Mouse (Mus musculus) G1E (cell line): ENCODE results near the gene Eddm3b. TPM values are rescaled to one million over a fixed set of nuclear protein-coding genes. Genes with fewer than 3 reads are reported as not detected.
"Not testable (repeated sequence)": the region's sequence is repeated elsewhere in the genome, so short reads cannot be mapped to it uniquely, and the experiment has no call there.

Source experiments
- ATAC-seq: 2 replicates; pipeline ENCODE4 v1.8.0; 2016; ENCODE audit warnings: mild to moderate bottlenecking; ENCODE audit not compliant: insufficient number of reproducible peaks, poor library complexity, low FRiP score, severe bottlenecking; ENCODE audit errors: extremely low read depth
- DNase-seq: peaks from one replicate; pipeline ENCODE4 v3.0.0; 2012; ENCODE audit warnings: low spot score
- H3K27me3 ChIP-seq: 2 replicates; pipeline ENCODE4 v1.6.1; 2012; ENCODE audit warnings: mild to moderate bottlenecking, low read length, inconsistent platforms; ENCODE audit not compliant: insufficient read depth
- H3K36me3 ChIP-seq: replicated peaks from 2 replicates; pipeline ENCODE3; 2012; ENCODE audit warnings: mild to moderate bottlenecking, inconsistent platforms
- H3K4me1 ChIP-seq: 2 replicates; pipeline ENCODE4 v1.6.1; 2012; ENCODE audit warnings: low read depth, low read length, inconsistent platforms, mixed read lengths; ENCODE audit not compliant: insufficient read depth
- H3K4me3 ChIP-seq: 2 replicates; pipeline ENCODE4 v1.5.1; 2012; ENCODE audit warnings: low read depth, mild to moderate bottlenecking, inconsistent platforms, low read length, moderate library complexity, mixed read lengths
- H3K9me3 ChIP-seq: replicated peaks from 2 replicates; pipeline ENCODE4 v1.6.1; 2012; ENCODE audit warnings: inconsistent platforms
- CTCF ChIP-seq: IDR thresholded peaks from 2 replicates; pipeline ENCODE4 v1.5.1; 2012; ENCODE audit warnings: low read depth, low read length, inconsistent platforms, mixed read lengths
- GATA1 ChIP-seq: IDR thresholded peaks from 2 replicates; pipeline ENCODE4 v1.6.1; 2012; ENCODE audit warnings: borderline replicate concordance, low read length, inconsistent platforms, mixed read lengths
- GATA2 ChIP-seq: IDR thresholded peaks from 2 replicates; pipeline ENCODE4 v1.6.1; 2012; ENCODE audit warnings: low read depth, low read length, inconsistent platforms, borderline replicate concordance
- POLR2AphosphoS5 ChIP-seq: IDR thresholded peaks from 2 replicates; pipeline ENCODE4 v1.6.1; 2012; ENCODE audit warnings: low read depth, low read length, inconsistent platforms; ENCODE audit not compliant: insufficient replicate concordance
- TAL1 ChIP-seq: conservative IDR thresholded peaks from 2 replicates; pipeline ENCODE4 v1.6.1; 2012; ENCODE audit warnings: low read depth, low read length, inconsistent platforms, mixed read lengths
- polyA plus RNA-seq: library from polyadenylated mRNA; stranded (reverse); fragments of >175 nt; gene quantifications from 2 replicates; pipeline ENCODE4 v1.2.3, GENCODE M21; 2012
- total RNA-seq, 2 experiments: library from RNA; stranded (forward) in 1 of 2; stranded (reverse) in 1 of 2; fragments of 200-1000 nt in 1 of 2; fragments of >200 nt in 1 of 2; fragmentation: Nextera tagmentation in 1 of 2; gene quantifications; 2 replicates each; pipeline ENCODE4 v1.2.3; 2014 to 2017

Eddm3b gene
- total and polyA plus RNA-seq, 3 experiments: 0.11 TPM; not detected in 2

GRCm38 (mm10) chr14:51093496-51093895, 20.7 kb upstream of the Eddm3b start:
- Histone ChIP-seq H3K36me3 (no peaks in the 10 kb centered on the region), H3K4me3 (no peak overlapping the region), H3K27me3 (0 out of 2 replicates have a peak, but pooled peaks cover 8% of the 10 kb centered on the region), H3K9me3 (no peaks in the 10 kb centered on the region), H3K4me1 (peaks cover 36% of the 10 kb centered on the region)
- TF ChIP-seq POLR2AphosphoS5 (no peak), GATA1 (no peak), TAL1 (no peak), CTCF (no peak), GATA2 (no peak)
- DNase-seq (no peak), ATAC-seq (no peak)

DNA sequence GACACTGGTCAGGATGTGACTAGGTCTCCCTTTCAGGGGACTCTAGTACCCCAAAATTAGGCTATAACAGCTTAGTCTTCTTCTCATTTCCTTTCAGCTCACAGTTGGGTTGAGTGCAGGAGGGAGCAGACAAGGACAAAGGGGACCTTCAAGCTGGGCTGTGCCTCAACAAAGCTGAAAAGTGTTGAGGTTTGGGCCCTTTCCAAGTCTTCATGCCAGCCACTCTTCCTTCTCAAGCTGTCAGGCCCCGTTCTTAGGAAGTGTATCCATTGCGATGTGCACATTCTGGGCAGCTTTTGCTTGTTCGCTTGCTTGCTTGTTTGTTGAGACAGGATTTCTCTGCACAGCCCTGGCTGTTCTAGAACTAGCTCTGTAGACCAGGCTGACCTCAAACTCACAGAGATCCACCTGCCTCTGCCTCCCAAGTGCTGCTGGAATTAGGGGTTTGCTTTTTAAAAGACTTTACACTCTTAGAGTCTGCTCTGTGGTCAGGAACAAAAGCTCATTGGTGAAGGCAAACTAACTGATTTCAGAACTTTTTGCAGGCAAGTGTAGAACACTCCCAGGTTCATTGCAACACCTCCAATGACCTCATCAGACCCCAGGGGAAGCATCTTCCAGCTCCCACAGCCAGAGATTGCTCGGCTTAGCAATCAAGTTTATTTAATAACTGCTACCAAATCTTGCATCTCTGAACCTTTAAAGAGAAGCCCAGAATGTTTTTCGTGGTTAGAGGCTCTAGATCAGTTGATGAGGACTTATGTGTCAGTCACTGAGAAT, 19.9 kb upstream of the Eddm3b start:
- no peak for DNase-seq

GRCm38 (mm10) chr14:51094921-51095320, 19.3 kb upstream of the Eddm3b start:
- H3K9me3 ChIP-seq: no peaks in the 10 kb centered on the region
- no peak overlapping the region for H3K4me3 ChIP-seq
- TF ChIP-seq GATA2: no peak
- TF ChIP-seq GATA1: no peak
- TF ChIP-seq POLR2AphosphoS5: no peak
- no peak for TF ChIP-seq TAL1
- TF ChIP-seq CTCF: no peak
- ATAC-seq (no peak), DNase-seq (no peak)
- 0 out of 2 replicates have a peak, but pooled peaks cover 8% of the 10 kb centered on the region for H3K27me3 ChIP-seq
- H3K4me1 ChIP-seq: peaks cover 31% of the 10 kb centered on the region
- no peaks in the 10 kb centered on the region for H3K36me3 ChIP-seq

More for the DNA sequence above, 19.9 kb upstream of the Eddm3b start:
- H3K9me3 ChIP-seq: no peaks in the 10 kb centered on the region
- no peak overlapping the region for H3K4me3 ChIP-seq
- H3K4me1 ChIP-seq: peaks cover 32% of the 10 kb centered on the region
- H3K36me3 ChIP-seq: no peaks in the 10 kb centered on the region
- no peak for TF ChIP-seq GATA2
- no peak for TF ChIP-seq GATA1
- TF ChIP-seq POLR2AphosphoS5: no peak
- TF ChIP-seq CTCF: no peak
- no peak for TF ChIP-seq TAL1
- 0 out of 2 replicates have a peak, but pooled peaks cover 8% of the 10 kb centered on the region for H3K27me3 ChIP-seq
- no peak for ATAC-seq

- no peak for TF ChIP-seq TAL1
- no peak for TF ChIP-seq CTCF
- peaks cover 23% of the 10 kb centered on the region for H3K4me1 ChIP-seq
- DNase-seq (no peak), ATAC-seq (no peak)
- H3K27me3 ChIP-seq: 0 out of 2 replicates have a peak, but pooled peaks cover 11% of the 10 kb centered on the region
- H3K9me3 ChIP-seq: no peaks in the 10 kb centered on the region
- H3K36me3 ChIP-seq: no peaks in the 10 kb centered on the region
- no peak overlapping the region for H3K4me3 ChIP-seq
Observed at GRCm38 (mm10) chr14:51095736-51096524, 18.3 kb upstream of the Eddm3b start.

GRCm38 (mm10) chr14:51098300-51098699, 15.9 kb upstream of the Eddm3b start:
- 0 out of 2 replicates have a peak, but pooled peaks have one; percentile 17 for TF ChIP-seq CTCF
- ATAC-seq: peak; percentile 59
- DNase-seq, H3K4me3 ChIP-seq, H3K36me3 ChIP-seq, H3K9me3 ChIP-seq: not testable (repeated sequence)
- Histone ChIP-seq H3K27me3 (peaks cover 17% of the 10 kb centered on the region; the same call in 1 of the 2 replicates), H3K4me1 (peaks cover 11% of the 10 kb centered on the region)

- ATAC-seq (no peak), DNase-seq (no peak)
- peaks cover 9% of the 10 kb centered on the region for H3K4me1 ChIP-seq
- TF ChIP-seq POLR2AphosphoS5 (no peak), GATA1 (no peak), CTCF (no peak), GATA2 (no peak)
- H3K27me3 ChIP-seq: peaks cover 17% of the 10 kb centered on the region; the same call in 1 of the 2 replicates
- H3K9me3 ChIP-seq: no peaks in the 10 kb centered on the region
- no peak overlapping the region for H3K4me3 ChIP-seq
- no peaks in the 10 kb centered on the region for H3K36me3 ChIP-seq
Observed at GRCm38 (mm10) chr14:51098921-51099320, 15.3 kb upstream of the Eddm3b start.
